Mouse (Mus musculus) CD4-positive, CD25-positive, alpha-beta regulatory T cell, adult 9 weeks (primary cell): Measurements from ENCODE around the gene Gm11559. TPM values are rescaled to one million over a fixed set of nuclear protein-coding genes. Genes with fewer than 3 reads are reported as not detected.

ENCODE experiments used
- polyA plus RNA-seq: library from polyadenylated mRNA; unstranded; fragments of 100-300 nt; shearing (Covaris generic); gene quantifications from one replicate; pipeline ENCODE4 v1.2.1, GENCODE M21; 2017

Gm11559 gene
- polyA plus RNA-seq = not detected

DNA sequence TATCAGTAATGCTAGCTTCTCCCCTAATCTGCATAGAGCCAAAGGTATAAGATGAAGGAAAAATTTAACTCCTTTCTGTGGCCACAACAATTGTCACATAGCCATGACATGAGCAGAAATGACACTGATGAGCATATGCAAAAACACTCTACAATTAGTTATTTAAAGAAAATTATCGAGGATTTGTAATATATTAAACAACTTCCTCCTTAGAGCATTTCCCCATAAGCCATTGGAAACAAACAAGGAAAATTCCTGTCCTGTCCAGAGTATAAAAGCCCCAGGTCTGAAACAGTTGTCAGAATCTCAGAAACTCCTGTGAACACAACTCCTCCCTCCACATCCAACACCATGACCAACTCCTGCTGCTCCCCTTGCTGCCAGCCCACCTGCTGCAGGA lies at the start of gene Gm11559:
TSS of gene Gm11559 (plus strand) at position 301 of the 400 bp plus-strand sequence.

DNA sequence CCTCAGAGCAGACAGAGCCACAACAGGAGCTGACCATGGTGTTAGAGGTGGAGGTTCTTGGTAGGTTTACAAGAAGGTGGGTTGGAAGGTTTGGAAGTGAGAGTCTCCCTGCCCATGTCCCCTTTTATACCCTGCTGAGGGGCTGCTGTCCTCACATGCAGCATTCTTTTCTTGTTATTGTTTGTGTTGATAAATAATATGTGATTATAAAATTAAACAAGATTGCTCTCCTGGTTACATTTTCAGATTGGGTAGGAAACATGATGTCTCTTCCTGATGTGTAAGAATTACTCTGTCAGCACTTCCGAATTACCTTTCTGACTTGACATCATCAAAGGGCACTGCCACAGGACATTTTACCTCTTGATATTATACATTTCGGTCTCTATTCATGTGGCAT lies 48.7 kb upstream of the Gm11559 start, which contains the start of gene Gm11564:
TSS of gene Gm11564 (minus strand) at position 101 of the 400 bp plus-strand sequence.

DNA sequence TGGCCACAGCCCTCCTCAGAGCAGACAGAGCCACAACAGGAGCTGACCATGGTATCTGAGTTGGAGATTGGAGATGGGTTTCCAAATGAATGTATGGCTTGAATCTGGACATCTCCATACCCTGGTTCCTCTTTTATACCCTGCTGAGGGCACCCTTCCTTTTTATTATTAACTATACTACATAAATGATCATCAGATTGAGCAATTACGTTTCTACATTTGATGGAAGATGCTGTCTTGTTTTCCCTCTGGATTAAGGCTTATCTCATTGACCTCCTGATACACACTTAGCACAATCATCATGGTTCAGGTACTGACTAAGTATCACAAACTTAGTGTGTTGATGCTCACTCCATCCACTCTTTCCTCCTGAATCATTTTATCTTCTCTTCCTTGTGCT lies 26.3 kb upstream of the Gm11559 start, which contains the start of gene 2300003K06Rik:
TSS of gene 2300003K06Rik (minus strand) at position 101 of the 400 bp plus-strand sequence.

DNA sequence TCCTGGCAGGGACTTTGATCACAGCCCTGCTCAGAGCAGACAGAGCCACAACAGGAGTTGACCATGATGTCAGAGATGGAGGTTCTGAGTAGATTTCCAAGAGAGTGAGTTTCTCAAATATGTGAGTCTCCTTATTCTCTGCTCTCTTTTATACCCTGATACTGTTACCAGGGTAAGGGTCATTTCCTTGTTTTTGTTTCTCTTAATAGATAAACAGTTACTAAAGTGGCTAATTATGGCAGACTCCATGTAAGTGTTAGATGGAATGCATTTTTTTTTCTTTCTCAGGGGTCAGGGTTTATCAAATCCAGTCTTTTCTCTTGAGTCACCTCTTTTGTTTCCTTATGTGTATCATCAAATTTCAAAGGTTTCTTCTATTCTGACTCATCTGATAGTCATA lies 12.8 kb upstream of the Gm11559 start, which contains the start of gene Krtap4-16:
TSS of gene Krtap4-16 (minus strand) at position 101 of the 400 bp plus-strand sequence.

DNA sequence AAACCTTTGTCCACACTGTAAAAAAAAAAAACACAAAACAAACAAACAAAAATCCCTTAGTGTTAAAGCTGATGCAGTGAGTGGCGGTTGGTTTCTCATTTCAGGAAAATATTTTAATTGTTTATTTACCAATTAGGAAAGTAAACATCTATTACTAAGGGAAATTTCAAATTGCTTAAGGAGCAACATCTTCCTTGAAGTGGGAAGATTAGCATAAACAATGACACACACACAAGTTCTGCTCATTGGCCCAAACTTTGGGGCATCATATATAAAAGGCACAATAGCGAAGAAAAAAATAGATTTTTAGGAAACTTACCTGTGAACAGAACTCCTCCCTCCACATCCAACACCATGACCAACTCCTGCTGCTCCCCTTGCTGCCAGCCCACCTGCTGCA lies 6.7 kb upstream of the Gm11559 start, which contains the start of gene Gm11568:
TSS of gene Gm11568 (plus strand) at position 301 of the 400 bp plus-strand sequence.

DNA sequence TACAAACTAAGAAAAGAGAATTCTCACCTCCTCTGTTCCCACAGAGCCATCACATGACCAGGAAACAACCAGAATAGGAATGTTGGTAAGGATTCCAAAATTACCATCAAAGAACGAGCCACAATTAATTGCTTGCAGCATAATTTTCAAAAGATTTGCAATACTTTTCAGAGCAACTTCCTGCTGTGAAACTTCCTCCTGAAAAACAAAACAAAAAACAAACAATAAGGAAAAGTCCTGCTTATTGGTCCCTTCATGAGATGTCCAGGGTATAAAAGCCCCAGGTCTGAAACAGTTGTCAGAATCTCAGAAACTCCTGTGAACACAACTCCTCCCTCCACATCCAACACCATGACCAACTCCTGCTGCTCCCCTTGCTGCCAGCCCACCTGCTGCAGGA lies 8.8 kb downstream of the Gm11559 start, which contains the start of gene Krtap9-1:
TSS of gene Krtap9-1 (plus strand) at position 301 of the 400 bp plus-strand sequence.

DNA sequence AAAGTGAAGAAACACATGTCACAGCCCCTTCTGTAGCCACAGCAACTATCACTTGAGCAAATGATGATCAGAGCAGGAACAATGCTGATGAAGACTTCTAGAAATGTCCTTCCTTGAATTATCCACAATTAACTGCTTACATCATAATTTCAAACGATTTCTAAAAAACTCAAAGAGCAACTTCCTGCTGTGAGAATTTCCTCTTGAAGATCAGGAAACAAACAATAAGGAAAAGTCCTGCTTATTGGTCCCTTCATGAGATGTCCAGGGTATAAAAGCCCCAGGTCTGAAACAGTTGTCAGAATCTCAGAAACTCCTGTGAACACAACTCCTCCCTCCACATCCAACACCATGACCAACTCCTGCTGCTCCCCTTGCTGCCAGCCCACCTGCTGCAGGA lies 14.6 kb downstream of the Gm11559 start, which contains the start of gene Gm11567:
TSS of gene Gm11567 (plus strand) at position 301 of the 400 bp plus-strand sequence.

DNA sequence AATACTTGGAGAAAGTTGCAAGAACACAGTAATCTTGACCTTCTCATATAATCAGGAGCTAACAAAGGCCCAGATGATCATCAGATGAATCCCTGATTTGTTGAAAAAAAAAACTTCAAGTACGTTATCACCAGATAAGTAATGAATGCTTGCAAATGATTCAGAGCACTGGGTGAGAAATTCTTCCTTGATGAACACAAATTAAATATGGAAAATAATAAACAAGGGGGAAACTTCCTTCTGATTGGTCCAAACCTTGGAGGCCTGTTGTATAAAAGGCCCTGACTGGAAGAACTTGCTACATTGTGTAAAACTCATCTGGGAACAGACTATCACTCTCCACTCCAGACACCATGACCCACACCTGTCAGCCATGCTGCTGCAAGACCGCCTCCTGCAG lies 43.3 kb downstream of the Gm11559 start, which contains the start of gene Krtap31-1:
TSS of gene Krtap31-1 (plus strand) at position 301 of the 400 bp plus-strand sequence.

DNA sequence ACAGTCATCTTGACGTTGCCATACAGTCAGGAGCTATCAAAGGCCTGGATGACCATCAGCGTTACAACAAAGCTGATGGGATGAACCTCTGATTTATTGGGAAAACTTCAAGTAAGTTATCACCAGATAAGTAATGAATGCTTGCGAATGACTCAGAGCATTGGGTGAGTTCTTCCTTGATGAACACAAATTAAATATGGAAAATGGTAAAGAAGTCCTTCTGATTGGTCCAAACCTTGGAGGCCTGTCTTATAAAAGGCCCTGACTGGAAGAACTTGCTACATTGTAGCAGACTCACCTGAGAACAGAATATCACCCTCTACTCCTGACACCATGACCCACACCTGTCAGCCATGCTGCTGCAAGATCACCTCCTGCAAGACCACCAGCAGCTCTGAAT lies 50.2 kb downstream of the Gm11559 start, which contains the start of gene Gm11565:
TSS of gene Gm11565 (plus strand) at position 301 of the 400 bp plus-strand sequence.

Other genes with a start within 250 kb of the Gm11559 start
- not detected for gene Krtap2-4, start 249.6 kb upstream of the Gm11559 start, polyA plus RNA-seq
- gene Gm11562, start 244.0 kb upstream of the Gm11559 start, polyA plus RNA-seq = not detected
- gene Krtap4-1, start 236.2 kb upstream of the Gm11559 start, polyA plus RNA-seq = not detected
- gene Krtap4-2, start 229.4 kb upstream of the Gm11559 start, polyA plus RNA-seq = not detected
- gene Krtap4-7, start 220.4 kb upstream of the Gm11559 start, polyA plus RNA-seq = not detected
- gene Gm11555, start 214.2 kb upstream of the Gm11559 start, polyA plus RNA-seq = not detected
- gene Gm11563, start 205.5 kb upstream of the Gm11559 start, polyA plus RNA-seq = not detected
- not detected for gene Krtap4-6, start 198.5 kb upstream of the Gm11559 start, polyA plus RNA-seq
- gene Gm14190, start 173.7 kb upstream of the Gm11559 start, polyA plus RNA-seq = not detected
- not detected for gene Gm14180, start 130.2 kb upstream of the Gm11559 start, polyA plus RNA-seq
- gene Gm11595, start 91.6 kb upstream of the Gm11559 start, polyA plus RNA-seq = not detected
- not detected for gene Krtap4-8, start 83.8 kb upstream of the Gm11559 start, polyA plus RNA-seq
- gene Krtap4-9, start 79.3 kb upstream of the Gm11559 start, polyA plus RNA-seq = not detected
- not detected for gene Gm11596, start 71.0 kb upstream of the Gm11559 start, polyA plus RNA-seq
- gene Gm11569, start 65.5 kb upstream of the Gm11559 start, polyA plus RNA-seq = not detected
- not detected for gene Gm11554, start 60.0 kb upstream of the Gm11559 start, polyA plus RNA-seq
- not detected for gene Krtap4-13, start 54.6 kb upstream of the Gm11559 start, polyA plus RNA-seq
- gene Gm11564, start 48.8 kb upstream of the Gm11559 start, polyA plus RNA-seq = not detected
- gene 2300003K06Rik, start 26.4 kb upstream of the Gm11559 start, polyA plus RNA-seq = not detected
- gene Krtap4-16, start 12.9 kb upstream of the Gm11559 start, polyA plus RNA-seq = not detected
- gene Gm11568, start 6.6 kb upstream of the Gm11559 start, polyA plus RNA-seq = not detected
- not detected for gene Krtap9-1, start 8.9 kb downstream of the Gm11559 start, polyA plus RNA-seq
- not detected for gene Gm11567, start 14.7 kb downstream of the Gm11559 start, polyA plus RNA-seq
- gene Krtap31-1, start 43.4 kb downstream of the Gm11559 start, polyA plus RNA-seq = not detected
- gene Gm11565, start 50.3 kb downstream of the Gm11559 start, polyA plus RNA-seq = not detected
- gene Krtap31-2, start 71.8 kb downstream of the Gm11559 start, polyA plus RNA-seq = not detected
- not detected for gene Krtap9-5, start 84.0 kb downstream of the Gm11559 start, polyA plus RNA-seq
- gene Krtap29-1, start 114.6 kb downstream of the Gm11559 start, polyA plus RNA-seq = not detected
- not detected for gene Krtap16-1, start 122.1 kb downstream of the Gm11559 start, polyA plus RNA-seq
- not detected for gene Krtap17-1, start 129.5 kb downstream of the Gm11559 start, polyA plus RNA-seq
- gene Krt33a, start 151.7 kb downstream of the Gm11559 start, polyA plus RNA-seq = not detected
- not detected for gene Krt33b, start 165.4 kb downstream of the Gm11559 start, polyA plus RNA-seq
- gene Krt34, start 177.1 kb downstream of the Gm11559 start, polyA plus RNA-seq = not detected
- gene Krt31, start 186.1 kb downstream of the Gm11559 start, polyA plus RNA-seq = not detected
- gene Krt32, start 223.8 kb downstream of the Gm11559 start, polyA plus RNA-seq = not detected
- gene Krt35, start 231.8 kb downstream of the Gm11559 start, polyA plus RNA-seq = not detected
- not detected for gene Krt36, start 241.2 kb downstream of the Gm11559 start, polyA plus RNA-seq